Mouse (Mus musculus): ENCODE results near the gene Pigl. TPM values are rescaled to one million over a fixed set of nuclear protein-coding genes. Genes with fewer than 3 reads are reported as not detected.
"Not testable (repeated sequence)": the region's sequence is repeated elsewhere in the genome, so short reads cannot be mapped to it uniquely, and the experiment has no call there.

Pigl gene
- polyA plus RNA-seq, 1 experiment: 7.1 TPM

DNA sequence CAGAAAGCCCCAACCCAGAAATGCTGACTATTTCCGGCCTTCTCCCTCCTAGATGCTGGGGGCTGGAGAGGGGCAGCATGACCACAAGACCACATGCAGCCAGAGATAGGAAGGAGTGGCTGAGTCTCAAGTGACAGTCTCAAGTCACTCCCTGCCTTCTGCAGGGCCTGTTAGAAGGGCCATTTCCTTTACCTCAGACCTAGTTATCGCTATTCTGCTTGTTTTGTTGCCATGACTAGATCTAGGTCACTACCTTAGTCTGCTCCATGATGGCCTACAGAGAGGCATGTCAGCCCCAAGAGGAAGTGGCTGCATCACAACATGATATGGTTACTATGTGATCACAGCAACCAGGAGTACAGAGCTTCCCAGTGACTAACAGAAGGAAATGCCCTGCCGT is 8.3 kb downstream of the Pigl start:
- H3K4me3 ChIP-seq (ENCODE audit: insufficient read depth, low read depth, low read length): no peak overlapping the region
- no peaks in the 10 kb centered on the region for H3K27me3 ChIP-seq (replicated peaks; ENCODE audit: control insufficient read depth, insufficient read depth, low read length)
- H3K27ac ChIP-seq (ENCODE audit: insufficient read depth, low read depth, low read length): no peak overlapping the region
- no peaks in the 10 kb centered on the region for H3K36me3 ChIP-seq (ENCODE audit: control insufficient read depth, insufficient read depth, low read length)
- no peak for DNase-seq
- no peaks in the 10 kb centered on the region; the same call in 1 of the 2 replicates for H3K4me1 ChIP-seq (ENCODE audit: control insufficient read depth, insufficient read depth, low read length)
- TF ChIP-seq POLR2A (IDR thresholded peaks at IDR 0.05; ENCODE audit: low read depth, low read length) (no peak), CTCF (conservative IDR thresholded peaks at IDR 0.05; ENCODE audit: insufficient read depth, insufficient read length, low read depth, low read length) (no peak)
- WGBS: 91% methylated on average over 3 of the region's 3 CpGs

DNA sequence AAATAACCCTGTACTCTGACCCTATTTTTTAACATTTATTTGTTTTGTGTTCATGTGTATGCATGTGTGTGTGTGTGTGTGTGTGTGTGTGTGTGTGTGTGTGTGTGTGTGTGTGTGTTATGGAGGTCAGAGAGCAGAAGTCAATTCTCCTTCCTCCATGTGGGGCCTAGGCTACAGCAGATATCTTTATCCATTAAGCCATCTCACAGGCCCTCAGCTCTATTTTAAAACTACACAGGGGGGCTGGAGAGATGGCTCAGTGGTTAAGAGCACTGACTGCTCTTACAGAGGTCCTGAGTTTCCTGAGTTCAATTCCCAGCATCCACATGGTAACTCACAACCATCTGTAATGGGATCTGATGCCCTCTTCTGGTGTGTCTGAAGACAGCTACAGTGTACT is 9.0 kb downstream of the Pigl start:
- not testable (repeated sequence) for H3K27ac ChIP-seq (ENCODE audit: insufficient read depth, low read depth, low read length)

DNA sequence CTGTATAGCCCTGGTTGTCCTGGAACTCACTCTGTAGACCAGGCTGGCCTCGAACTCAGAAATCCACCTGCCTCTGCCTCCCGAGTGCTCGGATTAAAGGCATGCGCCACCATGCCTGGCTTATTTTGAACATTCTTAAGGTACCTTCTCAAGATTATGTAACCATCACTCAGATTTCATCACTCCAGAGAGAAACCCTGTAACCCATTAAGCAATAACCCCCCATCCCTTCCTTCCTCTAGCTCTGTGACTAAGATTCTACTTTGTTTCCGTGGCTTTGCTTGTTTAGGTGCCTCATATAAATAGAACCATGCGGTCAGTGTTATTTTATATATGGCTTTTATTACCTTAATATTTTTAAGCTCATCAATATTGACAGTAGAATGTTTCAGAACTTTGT is 12.2 kb downstream of the Pigl start:
- no peaks in the 10 kb centered on the region; the same call in 1 of the 2 replicates for H3K36me3 ChIP-seq (ENCODE audit: control insufficient read depth, insufficient read depth, low read length)
- no peak overlapping the region for H3K27ac ChIP-seq (ENCODE audit: insufficient read depth, low read depth, low read length)
- WGBS: 92% methylated on average over 6 of the region's 6 CpGs
- DNase-seq: no peak
- no peak overlapping the region for H3K4me3 ChIP-seq (ENCODE audit: insufficient read depth, low read depth, low read length)
- no peak for TF ChIP-seq POLR2A (IDR thresholded peaks at IDR 0.05; ENCODE audit: low read depth, low read length)
- peaks cover 3% of the 10 kb centered on the region; the same call in 1 of the 2 replicates for H3K4me1 ChIP-seq (ENCODE audit: control insufficient read depth, insufficient read depth, low read length)
- H3K27me3 ChIP-seq (replicated peaks; ENCODE audit: control insufficient read depth, insufficient read depth, low read length): no peaks in the 10 kb centered on the region

More for the DNA sequence above, 9.0 kb downstream of the Pigl start:
- H3K4me3 ChIP-seq (ENCODE audit: insufficient read depth, low read depth, low read length); H3K27me3 ChIP-seq (replicated peaks; ENCODE audit: control insufficient read depth, insufficient read depth, low read length); DNase-seq; H3K36me3 ChIP-seq (ENCODE audit: control insufficient read depth, insufficient read depth, low read length); H3K4me1 ChIP-seq (ENCODE audit: control insufficient read depth, insufficient read depth, low read length): not testable (repeated sequence)

DNA sequence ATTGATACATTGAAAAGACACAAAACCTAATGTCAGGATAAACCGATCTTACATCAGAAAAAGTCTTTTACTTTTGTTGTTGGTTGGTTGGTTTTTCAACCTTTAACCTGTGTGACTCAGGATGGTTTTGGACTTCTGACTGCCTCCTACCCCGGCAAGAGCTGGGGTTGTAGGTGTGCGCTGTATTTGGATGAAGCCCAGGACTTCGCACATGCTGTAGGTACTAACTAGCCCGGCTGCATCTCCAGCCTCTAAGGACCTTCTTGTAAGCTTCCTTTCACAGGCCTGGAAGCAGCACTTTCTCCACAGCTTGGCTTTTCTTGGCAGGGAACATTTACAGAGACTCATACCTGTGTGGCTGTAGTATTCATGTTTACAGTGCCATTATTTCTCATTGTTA is 15.3 kb downstream of the Pigl start:
- WGBS: 56% methylated on average over 5 of the region's 5 CpGs
- DNase-seq: peak; percentile 77
- no peaks in the 10 kb centered on the region for H3K27me3 ChIP-seq (replicated peaks; ENCODE audit: control insufficient read depth, insufficient read depth, low read length)
- peaks cover 6% of the 10 kb centered on the region; the same call in 1 of the 2 replicates for H3K4me1 ChIP-seq (ENCODE audit: control insufficient read depth, insufficient read depth, low read length)
- H3K27ac ChIP-seq (ENCODE audit: insufficient read depth, low read depth, low read length): no peak overlapping the region
- H3K4me3 ChIP-seq (ENCODE audit: insufficient read depth, low read depth, low read length): no peak overlapping the region
- no peak for TF ChIP-seq POLR2A (IDR thresholded peaks at IDR 0.05; ENCODE audit: low read depth, low read length)
- TF ChIP-seq CTCF (conservative IDR thresholded peaks at IDR 0.05; ENCODE audit: insufficient read depth, insufficient read length, low read depth, low read length): no peak
- no peaks in the 10 kb centered on the region; the same call in 1 of the 2 replicates for H3K36me3 ChIP-seq (ENCODE audit: control insufficient read depth, insufficient read depth, low read length)

DNA sequence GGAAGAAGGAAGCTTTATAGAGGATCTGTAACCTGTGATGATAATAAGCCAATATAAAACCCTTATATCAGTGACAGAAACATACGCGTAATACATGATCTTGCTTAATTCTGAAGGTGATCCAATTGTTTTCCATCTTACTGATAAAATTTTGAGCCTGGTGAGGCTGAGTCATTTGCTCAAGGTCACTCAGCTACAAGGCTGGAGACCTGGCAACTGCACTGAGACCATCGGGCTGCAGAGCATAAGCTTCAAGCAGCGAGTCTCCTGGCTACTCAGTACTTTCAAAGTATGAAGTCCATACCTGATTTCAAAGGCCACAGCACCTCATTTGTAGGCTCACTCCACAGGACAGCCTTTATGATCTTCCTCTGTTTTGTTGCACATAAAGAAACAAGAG is 17.9 kb downstream of the Pigl start:
- Histone ChIP-seq H3K27me3 (replicated peaks; ENCODE audit: control insufficient read depth, insufficient read depth, low read length) (no peaks in the 10 kb centered on the region), H3K4me1 (ENCODE audit: control insufficient read depth, insufficient read depth, low read length) (peaks cover 12% of the 10 kb centered on the region; the same call in 1 of the 2 replicates), H3K27ac (ENCODE audit: insufficient read depth, low read depth, low read length) (no peak overlapping the region), H3K36me3 (ENCODE audit: control insufficient read depth, insufficient read depth, low read length) (no peaks in the 10 kb centered on the region; the same call in 1 of the 2 replicates), H3K4me3 (ENCODE audit: insufficient read depth, low read depth, low read length) (no peak overlapping the region)
- no peak for DNase-seq
- WGBS: 73% methylated on average over 4 of the region's 4 CpGs
- TF ChIP-seq POLR2A (IDR thresholded peaks at IDR 0.05; ENCODE audit: low read depth, low read length) (no peak), CTCF (conservative IDR thresholded peaks at IDR 0.05; ENCODE audit: insufficient read depth, insufficient read length, low read depth, low read length) (no peak)

DNA sequence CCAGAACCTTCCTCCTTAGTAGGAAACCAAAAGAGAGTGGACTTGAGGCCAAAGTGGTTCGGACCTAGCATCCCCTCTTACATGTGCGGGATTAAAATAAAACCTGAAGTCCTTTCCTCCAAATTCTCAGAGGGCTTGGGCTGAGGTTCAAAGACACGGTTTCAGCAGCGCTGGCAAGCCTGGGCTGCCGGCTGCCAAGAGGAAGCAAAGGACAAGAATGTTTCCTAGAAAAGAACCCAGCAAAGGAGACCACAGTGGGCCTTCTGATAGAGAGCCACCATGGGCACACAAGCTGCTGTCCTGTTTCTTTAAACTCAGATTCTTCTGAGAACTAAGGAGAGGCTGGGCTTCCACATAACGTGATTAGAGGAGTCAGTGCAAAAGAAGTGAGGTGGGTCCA is 20.7 kb downstream of the Pigl start:
- 42% methylated on average over 6 of the region's 6 CpGs for WGBS
- Histone ChIP-seq H3K4me3 (ENCODE audit: insufficient read depth, low read depth, low read length) (no peak overlapping the region), H3K36me3 (ENCODE audit: control insufficient read depth, insufficient read depth, low read length) (no peaks in the 10 kb centered on the region; the same call in 1 of the 2 replicates), H3K27ac (ENCODE audit: insufficient read depth, low read depth, low read length) (peak overlapping the region; percentile 52), H3K4me1 (ENCODE audit: control insufficient read depth, insufficient read depth, low read length) (peaks cover 9% of the 10 kb centered on the region; the same call in 1 of the 2 replicates), H3K27me3 (replicated peaks; ENCODE audit: control insufficient read depth, insufficient read depth, low read length) (no peaks in the 10 kb centered on the region)
- TF ChIP-seq CTCF (conservative IDR thresholded peaks at IDR 0.05; ENCODE audit: insufficient read depth, insufficient read length, low read depth, low read length) (no peak), POLR2A (IDR thresholded peaks at IDR 0.05; ENCODE audit: low read depth, low read length) (no peak)
- peak; percentile 87 for DNase-seq

DNA sequence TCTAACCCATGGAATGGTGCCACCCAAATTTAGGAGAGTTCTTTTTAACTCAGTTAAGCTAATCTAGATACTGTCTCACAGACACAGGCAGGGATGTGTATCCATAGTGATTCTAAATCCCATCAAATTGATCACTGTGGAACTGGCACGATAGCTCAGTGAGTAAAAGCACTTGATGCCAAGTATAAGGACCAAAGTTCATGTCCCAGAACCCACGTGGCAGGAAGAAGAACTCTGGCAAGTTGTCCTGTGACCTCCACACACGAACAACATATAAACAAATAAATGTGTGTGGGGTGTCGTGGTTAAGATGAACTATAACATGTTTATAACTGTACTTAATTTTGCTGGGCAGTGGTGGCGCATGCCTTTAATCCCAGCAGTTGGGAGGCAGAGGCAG is 21.3 kb downstream of the Pigl start:
- H3K4me3 ChIP-seq (ENCODE audit: insufficient read depth, low read depth, low read length): no peak overlapping the region
- WGBS: 61% methylated on average over 5 of the region's 5 CpGs
- H3K27me3 ChIP-seq (replicated peaks; ENCODE audit: control insufficient read depth, insufficient read depth, low read length): no peaks in the 10 kb centered on the region
- peak overlapping the region; percentile 47; the same call in 1 of the 2 replicates for H3K27ac ChIP-seq (ENCODE audit: insufficient read depth, low read depth, low read length)
- H3K36me3 ChIP-seq (ENCODE audit: control insufficient read depth, insufficient read depth, low read length): no peaks in the 10 kb centered on the region; the same call in 1 of the 2 replicates
- TF ChIP-seq CTCF (conservative IDR thresholded peaks at IDR 0.05; ENCODE audit: insufficient read depth, insufficient read length, low read depth, low read length): no peak
- peaks cover 9% of the 10 kb centered on the region; the same call in 1 of the 2 replicates for H3K4me1 ChIP-seq (ENCODE audit: control insufficient read depth, insufficient read depth, low read length)
- peak; percentile 80 for DNase-seq

DNA sequence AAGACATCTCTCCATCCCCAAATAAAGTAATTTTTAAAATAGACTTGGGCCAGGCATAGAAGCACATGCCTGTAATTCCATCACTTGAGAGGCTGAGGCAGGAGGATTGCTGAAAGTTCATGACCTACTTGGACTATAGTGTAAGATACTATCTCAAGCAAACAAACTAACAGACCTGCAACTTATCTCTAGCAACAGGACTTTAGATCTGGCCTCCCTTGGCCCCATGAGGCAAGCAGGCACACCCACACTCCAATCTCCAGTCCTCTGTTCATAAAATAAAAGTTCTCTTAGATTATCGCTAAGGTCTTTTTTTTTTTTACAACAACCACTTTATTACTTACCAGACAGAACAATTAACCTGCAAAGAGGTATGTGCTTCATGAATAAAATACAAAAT is 28.7 kb downstream of the Pigl start:
- H3K27me3 ChIP-seq (replicated peaks; ENCODE audit: control insufficient read depth, insufficient read depth, low read length): no peaks in the 10 kb centered on the region
- DNase-seq: no peak
- peaks cover 22% of the 10 kb centered on the region for H3K4me1 ChIP-seq (ENCODE audit: control insufficient read depth, insufficient read depth, low read length)
- TF ChIP-seq CTCF (conservative IDR thresholded peaks at IDR 0.05; ENCODE audit: insufficient read depth, insufficient read length, low read depth, low read length): no peak
- no peak for TF ChIP-seq POLR2A (IDR thresholded peaks at IDR 0.05; ENCODE audit: low read depth, low read length)
- no peak overlapping the region for H3K4me3 ChIP-seq (ENCODE audit: insufficient read depth, low read depth, low read length)
- H3K36me3 ChIP-seq (ENCODE audit: control insufficient read depth, insufficient read depth, low read length): no peaks in the 10 kb centered on the region
- H3K27ac ChIP-seq (ENCODE audit: insufficient read depth, low read depth, low read length): no peak overlapping the region
- 70% methylated on average over 1 of the region's 1 CpGs for WGBS
